Mouse (Mus musculus): Measurements from ENCODE around the gene Sltm. TPM values are rescaled to one million over a fixed set of nuclear protein-coding genes. Genes with fewer than 3 reads are reported as not detected.

Sltm gene
- total RNA-seq, 2 experiments from 2014 or later = 37.7 to 44.2 TPM

Other genes starting within 250 kb of the Sltm start
- gene Ccnb2, start 121.2 kb upstream of the Sltm start, total RNA-seq (2021) = 10 to 100 TPM; 42.4 to 46.1 TPM
- gene Rnf111, start 39.0 kb upstream of the Sltm start, total RNA-seq (2021) = 10 to 100 TPM; 41.1 to 44.1 TPM
- gene Gm10642, start 113.5 kb downstream of the Sltm start, total RNA-seq (2021) = under 1 TPM; 0.48 to 0.76 TPM
- 10 to 100 TPM; 17.8 to 19.0 TPM for gene Mindy2, start 114.4 kb downstream of the Sltm start, total RNA-seq (2021)
- gene Adam10, start 136.2 kb downstream of the Sltm start, total RNA-seq (2021) = 10 to 100 TPM; 63.8 to 74.9 TPM

Measured in adrenal gland, postnatal 4 days (tissue).